Mouse (Mus musculus): ENCODE results near the gene Celf2.

DNA sequence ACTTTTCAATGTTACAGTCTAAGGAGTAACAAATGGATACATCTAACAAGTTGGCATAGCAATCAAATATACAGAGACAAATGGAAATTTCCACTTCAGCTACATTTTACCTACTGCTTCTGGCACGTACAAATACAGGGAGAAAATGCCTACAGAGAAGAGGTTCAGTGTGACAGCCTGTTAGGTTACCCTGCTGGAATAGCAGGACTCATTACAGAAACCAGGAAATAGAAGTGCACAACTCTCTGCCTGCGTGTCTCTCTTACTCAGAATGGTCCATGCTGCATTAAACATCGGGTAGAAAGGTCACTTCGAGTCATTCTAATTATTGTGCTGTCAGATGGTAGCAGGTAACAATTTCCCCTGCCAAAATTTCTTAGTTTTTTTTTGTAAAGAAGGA is 141.6 kb downstream of the Celf2 start:
- no peak for TF ChIP-seq CTCF (IDR thresholded peaks at IDR 0.05; ENCODE audit: extremely low read depth, insufficient read length, insufficient replicate concordance, low read depth, low read length)
- no peak for TF ChIP-seq POLR2A (IDR thresholded peaks at IDR 0.05; ENCODE audit: low read depth, low read length)
